In genomic region chr16:48809374-48809773, GRCm38 (mm10) we compare ENCODE assay signal across 14 mouse cellular contexts. TPM values are rescaled to one million over a fixed set of nuclear protein-coding genes. Genes with fewer than 3 reads are reported as not detected.
DNase-seq lines count a peak whose midpoint lies in the region; ATAC-seq and TF ChIP-seq lines count a peak whose summit lies in the region.
"Had no signal": no experiment of that assay in that cellular context is flagged by ENCODE, and none has a peak within 500 bp of the region (broad histone marks: within the 10 kb centered on the region; RNA-seq: fewer than 3 reads in every experiment).

No protein-coding gene starts in this region.

- in situ Hi-C loops in ES-E14 (cut with MboI; ENCODE audit: low sequenced_read_pairs in 2 of 2, unreplicated experiment in 2 of 2), result no loop called here

- no peaks in the 10 kb centered on the region for H3K27me3 ChIP-seq in liver, postnatal 0 days (ENCODE audit: insufficient read depth, low read length)
- H3K27me3 ChIP-seq in stomach, postnatal 0 days (ENCODE audit: control insufficient read depth, insufficient read depth, low read length), result no peaks in the 10 kb centered on the region
- H3K27me3 ChIP-seq: hindbrain, embryonic 12.5 days; megakaryocyte, embryonic 14.5 days; neural tube, embryonic 12.5 days had no signal

- peak; percentile 7 for DNase-seq in adrenal gland, postnatal 25 days
- DNase-seq in adrenal gland, postnatal 10 days, result no peak
- no peak for DNase-seq in liver, postnatal 0 days
- DNase-seq in liver, result no peak
- peak; percentile 4 for DNase-seq in ES-E14 (ENCODE audit: low read depth, low spot score)
- DNase-seq in stomach, postnatal 0 days (ENCODE audit: low spot score), result no peak
- no peak for DNase-seq in gastrocnemius, adult 8-10 months (ENCODE audit: low spot score in 2 of 2)
- DNase-seq in gastrocnemius, postnatal 10 days, result no peak
- DNase-seq: cerebellum, adult 9-11 months had no signal

- no peak overlapping the region for H3K27ac ChIP-seq in liver, postnatal 0 days (ENCODE audit: low read depth)
- no peak overlapping the region for H3K27ac ChIP-seq in ES-E14 (ENCODE audit: insufficient read depth, low read depth, low read length, poor library complexity, severe bottlenecking)
- no peak overlapping the region for H3K27ac ChIP-seq in stomach, postnatal 0 days (replicated peaks)
- H3K27ac ChIP-seq: hindbrain, embryonic 12.5 days; neural tube, embryonic 12.5 days had no signal

- TF ChIP-seq EP300 in liver, postnatal 0 days (IDR thresholded peaks at IDR 0.05; ENCODE audit: low read depth), result no peak
- TF ChIP-seq EP300 in stomach, postnatal 0 days (optimal IDR thresholded peaks at IDR 0.05), result no peak

- H3K4me3 ChIP-seq in liver, postnatal 0 days (ENCODE audit: low read depth, low read length), result no peak overlapping the region
- H3K4me3 ChIP-seq in ES-E14 (ENCODE audit: insufficient read depth in 1 of 2, low read depth in 1 of 2, low read length in 2 of 2, poor library complexity in 1 of 2, severe bottlenecking in 1 of 2), result no peak overlapping the region
- no peak overlapping the region for H3K4me3 ChIP-seq in stomach, postnatal 0 days (ENCODE audit: low read depth, low read length)
- H3K4me3 ChIP-seq: hindbrain, embryonic 12.5 days; megakaryocyte, embryonic 14.5 days; neural tube, embryonic 12.5 days had no signal

- no peaks in the 10 kb centered on the region for H3K9me3 ChIP-seq in liver, postnatal 0 days (ENCODE audit: low read length)
- H3K9me3 ChIP-seq in ES-E14 (ENCODE audit: control insufficient read depth, insufficient read depth, low read depth, low read length), result no peaks in the 10 kb centered on the region
- no peaks in the 10 kb centered on the region for H3K9me3 ChIP-seq in stomach, postnatal 0 days (ENCODE audit: control insufficient read depth, low read length)
- H3K9me3 ChIP-seq: hindbrain, embryonic 12.5 days; megakaryocyte, embryonic 14.5 days; neural tube, embryonic 12.5 days had no signal

- no peak overlapping the region for H3K4me2 ChIP-seq in liver, postnatal 0 days (ENCODE audit: low read depth, low read length)
- H3K4me2 ChIP-seq in stomach, postnatal 0 days (replicated peaks; ENCODE audit: low read depth), result no peak overlapping the region
- H3K4me2 ChIP-seq: hindbrain, embryonic 12.5 days; neural tube, embryonic 12.5 days had no signal

- H3K36me3 ChIP-seq in liver, postnatal 0 days (replicated peaks; ENCODE audit: insufficient read depth, low read length), result no peaks in the 10 kb centered on the region
- no peaks in the 10 kb centered on the region for H3K36me3 ChIP-seq in ES-E14 (ENCODE audit: control insufficient read depth, insufficient read depth, low read length, poor library complexity, severe bottlenecking)
- H3K36me3 ChIP-seq in stomach, postnatal 0 days (ENCODE audit: control insufficient read depth, insufficient read depth, low read length), result no peaks in the 10 kb centered on the region
- H3K36me3 ChIP-seq: hindbrain, embryonic 12.5 days; neural tube, embryonic 12.5 days had no signal

- no peak overlapping the region for H3K9ac ChIP-seq in liver, postnatal 0 days (replicated peaks)
- H3K9ac ChIP-seq in ES-E14 (ENCODE audit: insufficient read depth, low read depth, low read length, poor library complexity, severe bottlenecking), result no peak overlapping the region
- no peak overlapping the region for H3K9ac ChIP-seq in stomach, postnatal 0 days (ENCODE audit: low read length)
- H3K9ac ChIP-seq: hindbrain, embryonic 12.5 days; neural tube, embryonic 12.5 days had no signal

- no peaks in the 10 kb centered on the region for H3K4me1 ChIP-seq in liver, postnatal 0 days (ENCODE audit: insufficient read depth)
- no peaks in the 10 kb centered on the region for H3K4me1 ChIP-seq in ES-E14 (ENCODE audit: control insufficient read depth in 2 of 2, insufficient read depth in 2 of 2, low read length in 2 of 2, poor library complexity in 1 of 2)
- no peaks in the 10 kb centered on the region for H3K4me1 ChIP-seq in stomach, postnatal 0 days (replicated peaks; ENCODE audit: control insufficient read depth, insufficient read depth)
- H3K4me1 ChIP-seq: hindbrain, embryonic 12.5 days; megakaryocyte, embryonic 14.5 days; neural tube, embryonic 12.5 days had no signal

- 42% methylated on average over 2 of the region's 2 CpGs for WGBS in liver, postnatal 0 days (ENCODE audit: insufficient replicate concordance)
- 52% methylated on average over 2 of the region's 2 CpGs for WGBS in stomach, postnatal 0 days

- TF ChIP-seq CTCF in liver, postnatal 0 days (IDR thresholded peaks at IDR 0.05; ENCODE audit: low read depth), result peak; percentile 40
- peak; percentile 39; the same call in 1 of the 2 replicates for TF ChIP-seq CTCF in stomach, postnatal 0 days (IDR thresholded peaks at IDR 0.05; ENCODE audit: low read depth)

- ATAC-seq in liver, postnatal 0 days, result no peak
- no peak for ATAC-seq in stomach, postnatal 0 days (ENCODE audit: low FRiP score, low TSS enrichment)

TF ChIP-seq in ES-E14, 5 proteins besides CTCF, POLR2A, EP300 and RAD21:
- no peak for TF ChIP-seq ZC3H11A (IDR thresholded peaks at IDR 0.05; ENCODE audit: borderline replicate concordance, low read depth, low read length)
- TF ChIP-seq MAFK (IDR thresholded peaks at IDR 0.05; ENCODE audit: insufficient read depth, low read depth, low read length), result no peak
- TF ChIP-seq CHD2 (IDR thresholded peaks at IDR 0.05; ENCODE audit: low read depth, low read length), result no peak
- TF ChIP-seq HCFC1 (IDR thresholded peaks at IDR 0.05; ENCODE audit: borderline replicate concordance, insufficient read depth, low read length), result no peak

RNA-seq across cellular contexts. Expression of gene Retnlb, which starts 7.3 kb away (rescaled TPM):
- total RNA-seq in adrenal gland, postnatal 25 days (2021), result not detected in 2 replicates
- total RNA-seq in adrenal gland, postnatal 10 days (2021), result not detected
- polyA plus RNA-seq in liver, postnatal 0 days (2015; fragmentation: Nextera tagmentation; extraction: Ambion mirVana), result not detected in 2 replicates
- not detected in 2 replicates for total RNA-seq in ES-E14 (2012; rRNA removed)
- not detected in 2 replicates for polyA plus RNA-seq in stomach, postnatal 0 days (2015; fragmentation: Nextera tagmentation; extraction: Ambion mirVana)
- not detected for total RNA-seq in gastrocnemius, adult 8-10 months (2022)
- not detected for total RNA-seq in gastrocnemius, postnatal 10 days (2021)
- polyA plus RNA-seq: C2C12; hindbrain, embryonic 12.5 days; limb, embryonic 11.5 days; neural tube, embryonic 12.5 days had no signal

RNA-seq across cellular contexts. Expression of gene Retnla, which starts 33.0 kb away (rescaled TPM):
- total RNA-seq in adrenal gland, postnatal 25 days (2021), result 4.1 and 5.8 TPM in 2 replicates
- total RNA-seq in adrenal gland, postnatal 10 days (2021), result 10 to 100 TPM; 10.5 to 13.0 TPM
- polyA plus RNA-seq in liver, postnatal 0 days (2015; fragmentation: Nextera tagmentation; extraction: Ambion mirVana), result 0.19 TPM in 1 of 2 replicates, not detected in the other
- total RNA-seq in ES-E14 (2012; rRNA removed), result not detected in 2 replicates
- polyA plus RNA-seq in stomach, postnatal 0 days (2015; fragmentation: Nextera tagmentation; extraction: Ambion mirVana), result not detected in 2 replicates
- total RNA-seq in gastrocnemius, adult 8-10 months (2022), result 1 to 10 TPM; 2.1 to 7.1 (median 3.3) TPM
- total RNA-seq in gastrocnemius, postnatal 10 days (2021), result 1 to 10 TPM; 2.7 to 2.9 TPM
- polyA plus RNA-seq: C2C12; hindbrain, embryonic 12.5 days; limb, embryonic 11.5 days; neural tube, embryonic 12.5 days had no signal

RNA-seq across cellular contexts. Expression of gene Trat1, which starts 37.6 kb away (rescaled TPM):
- total RNA-seq in adrenal gland, postnatal 25 days (2021), result 0.06 TPM in 1 of 2 replicates, not detected in the other
- total RNA-seq in adrenal gland, postnatal 10 days (2021), result under 1 TPM; 0.33 to 0.75 TPM
- not detected in 2 replicates for polyA plus RNA-seq in liver, postnatal 0 days (2015; fragmentation: Nextera tagmentation; extraction: Ambion mirVana)
- total RNA-seq in ES-E14 (2012; rRNA removed), result not detected in 2 replicates
- 0.06 TPM in 1 of 2 replicates, not detected in the other for polyA plus RNA-seq in stomach, postnatal 0 days (2015; fragmentation: Nextera tagmentation; extraction: Ambion mirVana)
- not detected for total RNA-seq in gastrocnemius, adult 8-10 months (2022)
- total RNA-seq in gastrocnemius, postnatal 10 days (2021), result not detected
- polyA plus RNA-seq: C2C12; hindbrain, embryonic 12.5 days; limb, embryonic 11.5 days; neural tube, embryonic 12.5 days had no signal

Comparison
In these comparisons a context has a peak if more than half of its experiments do, and no peak if none do; other contexts are left out.
1. DNase-seq: peak in adrenal gland, postnatal 25 days (single experiment) and ES-E14 (single experiment); none in adrenal gland, postnatal 10 days (single experiment), liver, postnatal 0 days (single experiment), liver (single experiment), stomach, postnatal 0 days (single experiment), gastrocnemius, adult 8-10 months (0 of 2) and gastrocnemius, postnatal 10 days (single experiment).